Mouse (Mus musculus) lung, postnatal 14 days (tissue): ENCODE results near the gene Capn8.
"Not testable (repeated sequence)": the region's sequence is repeated elsewhere in the genome, so short reads cannot be mapped to it uniquely, and the experiment has no call there.

Experiments used
- DNase-seq: peaks from one replicate; pipeline ENCODE4 v3.0.0; 2021

Gene Capn8

GRCm38 (mm10) chr1:182618200-182618947 is 53.6 kb downstream of the Capn8 start:
- peak; percentile 20 for DNase-seq

GRCm38 (mm10) chr1:182620470-182620869 is 55.7 kb downstream of the Capn8 start:
- DNase-seq: no peak

GRCm38 (mm10) chr1:182621256-182621655 is 56.4 kb downstream of the Capn8 start:
- DNase-seq: no peak

GRCm38 (mm10) chr1:182626197-182626596 is 61.4 kb downstream of the Capn8 start:
- DNase-seq: no peak

GRCm38 (mm10) chr1:182629228-182629627 is 64.4 kb downstream of the Capn8 start:
- DNase-seq: no peak

- DNase-seq: no peak
These were observed 69.0 kb downstream of the Capn8 start for GRCm38 (mm10) chr1:182633712-182634294.

- no peak for DNase-seq
These were observed 74.2 kb downstream of the Capn8 start for GRCm38 (mm10) chr1:182639016-182639415.

- DNase-seq: no peak
These were observed 74.6 kb downstream of the Capn8 start for GRCm38 (mm10) chr1:182639456-182639855.

GRCm38 (mm10) chr1:182640094-182640493 is 75.3 kb downstream of the Capn8 start:
- DNase-seq: no peak

GRCm38 (mm10) chr1:182642779-182643178 is 78.0 kb downstream of the Capn8 start:
- no peak for DNase-seq

GRCm38 (mm10) chr1:182644418-182644817 is 79.6 kb downstream of the Capn8 start:
- DNase-seq: not testable (repeated sequence)

GRCm38 (mm10) chr1:182645211-182645668 is 80.4 kb downstream of the Capn8 start:
- DNase-seq: no peak

- DNase-seq: no peak
These were observed 82.0 kb downstream of the Capn8 start for GRCm38 (mm10) chr1:182646796-182647195.

- DNase-seq: peak; percentile 85
These were observed 93.0 kb downstream of the Capn8 start for GRCm38 (mm10) chr1:182657760-182658159.

GRCm38 (mm10) chr1:182660365-182660764 is 95.6 kb downstream of the Capn8 start:
- DNase-seq: no peak

- peak; percentile 52 for DNase-seq
These were observed 98.9 kb downstream of the Capn8 start for GRCm38 (mm10) chr1:182663671-182664070.

GRCm38 (mm10) chr1:182664841-182665240 is 100.0 kb downstream of the Capn8 start:
- DNase-seq: no peak

- no peak for DNase-seq
These were observed 102.5 kb downstream of the Capn8 start for GRCm38 (mm10) chr1:182667281-182667680.

- DNase-seq: no peak
These were observed 104.9 kb downstream of the Capn8 start for GRCm38 (mm10) chr1:182669741-182670140.

- no peak for DNase-seq
These were observed 105.9 kb downstream of the Capn8 start for GRCm38 (mm10) chr1:182670563-182671342.

- DNase-seq: no peak
These were observed 106.5 kb downstream of the Capn8 start for GRCm38 (mm10) chr1:182671343-182671624.

GRCm38 (mm10) chr1:182675346-182675745 is 110.5 kb downstream of the Capn8 start:
- peak; percentile 43 for DNase-seq

- no peak for DNase-seq
These were observed 113.3 kb downstream of the Capn8 start for GRCm38 (mm10) chr1:182678151-182678550.

- no peak for DNase-seq
These were observed 114.4 kb downstream of the Capn8 start for GRCm38 (mm10) chr1:182679169-182679568.
